Mouse (Mus musculus) left cerebral cortex, postnatal 25 days (tissue): ENCODE measurements around the gene Gm8237. TPM values are rescaled to one million over a fixed set of nuclear protein-coding genes. Genes with fewer than 3 reads are reported as not detected.
A peak's percentile ranks its signal among the peaks of the same experiment; 100 is the strongest.
"Not testable (repeated sequence)": the region's sequence is repeated elsewhere in the genome, so short reads cannot be mapped to it uniquely, and the experiment has no call there.

Experiments
- DNase-seq, 2 experiments: peaks; one replicate each; pipeline ENCODE4 v3.0.0; 2022; ENCODE audit warnings: low spot score in 2 of 2, mixed read lengths in 1 of 2
- intact Hi-C: fragments of 180-260 bp; cut with DNase I; formaldehyde crosslinking; loops from one replicate; pipeline ENCODE4 v1.15.1; 2025
- total RNA-seq, 2 experiments: library from RNA; stranded (reverse); gene quantifications; 2 replicates each; pipeline ENCODE4 v1.2.3; 2021

Gene Gm8237
- under 1 TPM; 0.78 to 0.96 TPM for total RNA-seq

DNA sequence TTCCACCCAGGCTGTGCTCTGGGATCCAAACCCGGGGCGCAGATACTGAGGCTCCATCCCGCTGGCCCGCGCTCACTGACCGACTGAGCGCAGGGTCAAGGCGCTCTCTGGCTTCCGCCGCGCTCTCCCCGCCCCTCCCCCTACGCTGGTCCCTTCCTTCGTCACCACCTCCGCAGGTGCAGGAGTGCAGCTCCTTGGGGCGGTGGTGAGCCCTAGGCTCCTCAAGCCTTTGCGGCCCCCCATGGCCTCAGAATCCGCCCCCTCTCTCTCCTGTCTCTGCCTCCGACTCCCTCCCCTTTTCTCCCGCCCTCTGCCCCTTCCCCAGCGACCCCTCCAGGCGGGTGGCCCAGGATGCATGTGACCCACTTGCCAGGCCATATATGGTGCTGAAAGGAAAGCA is at the start of gene Gm8237:
Gene Gm8237 (minus strand): TSS at position 142 of the 400 bp plus-strand sequence.
- DNase-seq, intact Hi-C loops: not testable (repeated sequence)

DNA sequence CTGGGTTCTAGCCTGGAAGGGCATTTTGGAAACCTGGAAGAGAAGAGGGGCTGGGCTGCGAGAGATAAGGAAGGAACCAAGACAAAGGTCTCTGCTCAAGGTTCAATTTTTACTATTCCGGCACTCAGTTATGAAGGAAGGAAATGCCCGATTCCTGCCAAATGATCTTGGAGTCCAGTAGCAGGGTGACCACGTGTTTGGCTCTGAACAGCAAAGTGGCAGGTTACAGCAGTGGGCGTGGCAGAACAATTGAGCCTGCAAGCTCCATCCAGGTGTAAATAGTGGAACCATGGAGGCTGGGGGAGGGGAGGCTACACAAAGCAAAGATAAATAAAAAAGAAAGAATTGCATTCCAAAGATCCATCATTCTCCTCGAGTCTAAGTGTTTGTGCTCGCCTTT is 43.1 kb upstream of the Gm8237 start:
- intact Hi-C loops, DNase-seq: not testable (repeated sequence)

DNA sequence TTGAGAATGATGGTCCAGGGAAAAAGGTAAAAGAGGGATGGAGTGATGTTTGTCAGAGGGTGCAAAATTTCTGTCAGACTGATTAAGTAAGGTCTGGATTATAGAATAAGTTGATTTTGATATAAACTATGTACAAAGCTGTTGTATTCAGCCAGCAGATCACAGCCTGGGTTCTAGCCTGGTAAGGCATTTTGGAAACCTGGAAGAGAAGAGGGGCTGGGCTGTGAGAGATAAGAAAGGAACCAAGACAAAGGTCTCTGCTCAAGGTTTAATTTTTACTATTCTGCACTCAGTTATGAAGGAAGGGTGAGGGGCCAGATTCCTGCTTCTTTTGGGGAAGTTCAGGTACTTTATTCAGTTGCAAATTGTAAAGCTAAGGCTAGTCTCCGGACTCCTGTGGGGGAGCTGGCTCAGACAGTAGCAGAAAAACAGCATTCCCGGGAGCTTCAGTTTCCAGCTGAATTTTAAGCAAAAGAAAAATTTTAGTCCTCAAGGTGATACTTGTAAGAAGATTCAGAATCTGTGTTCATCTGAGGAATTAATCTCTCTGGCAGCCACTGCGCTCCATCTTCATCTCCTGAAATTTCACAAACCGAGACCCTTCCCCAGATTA is 38.3 kb upstream of the Gm8237 start:
- DNase-seq, intact Hi-C loops: not testable (repeated sequence)

DNA sequence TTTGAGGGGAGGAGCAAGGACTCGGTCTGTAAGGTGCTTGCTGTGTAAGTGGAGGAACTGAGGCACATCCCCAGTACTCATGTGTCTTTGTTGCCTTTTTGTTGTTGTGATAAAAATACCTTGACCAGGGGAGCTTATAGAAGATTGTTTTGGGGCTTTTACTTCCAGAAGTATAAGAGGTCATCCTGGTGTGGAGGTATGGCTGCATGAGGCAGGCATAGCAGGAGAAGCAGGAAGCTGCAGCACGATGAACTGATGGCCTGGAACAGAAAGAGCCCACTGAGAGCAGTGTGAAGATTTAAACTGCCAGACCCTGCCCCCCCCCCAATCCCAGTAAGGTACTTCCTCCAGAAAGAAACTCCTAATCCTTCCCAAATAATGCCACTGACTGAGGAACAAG is 33.5 kb upstream of the Gm8237 start:
- peak in 1 of 2 experiments; percentile 1 for DNase-seq
- intact Hi-C loops: not testable (repeated sequence)

DNA sequence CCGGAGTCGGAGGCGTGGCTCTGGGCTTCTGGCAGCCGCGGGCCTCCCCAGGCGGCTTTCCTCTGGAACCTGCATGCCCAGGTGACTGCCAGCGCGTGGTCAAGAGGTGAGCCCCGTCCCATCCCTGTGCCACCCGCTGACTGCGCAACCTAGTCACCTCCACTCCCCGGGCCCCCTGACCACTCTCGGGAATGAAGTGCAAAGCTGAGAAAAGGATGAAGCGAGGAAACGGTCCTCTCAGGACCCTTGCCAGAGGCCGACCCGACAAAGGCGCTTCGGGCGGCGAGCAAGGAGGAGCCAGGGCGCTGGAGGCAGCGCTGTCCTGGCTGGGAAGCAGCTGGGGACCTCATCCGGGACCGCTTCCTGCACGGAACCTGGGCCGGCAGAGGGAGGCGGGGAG is 391 bp downstream of the Gm8237 start:
- intact Hi-C loops: not testable (repeated sequence)
- peak in 1 of 2 experiments; percentile 1 for DNase-seq

DNA sequence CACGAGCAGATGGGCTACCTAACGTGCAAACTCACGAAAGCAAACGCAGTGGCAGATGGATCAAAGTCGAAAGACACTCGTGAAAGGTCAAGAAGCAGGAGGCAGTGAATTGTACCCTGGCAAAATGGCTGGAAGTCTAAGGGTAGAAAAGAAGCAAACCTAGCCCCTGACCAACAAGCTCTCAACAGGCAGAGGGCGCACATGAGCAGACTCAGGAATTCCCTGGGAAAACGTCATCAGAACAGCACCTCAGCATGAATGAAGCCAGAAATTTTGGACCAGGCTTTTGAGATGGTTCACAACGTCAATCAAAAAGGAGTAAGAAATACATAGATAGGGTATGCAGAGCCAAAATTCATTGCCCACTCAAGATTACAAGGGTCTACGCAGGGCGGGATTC is 1.0 kb downstream of the Gm8237 start:
- intact Hi-C loops: not testable (repeated sequence)
- DNase-seq: peak; percentile 24 to 56

DNA sequence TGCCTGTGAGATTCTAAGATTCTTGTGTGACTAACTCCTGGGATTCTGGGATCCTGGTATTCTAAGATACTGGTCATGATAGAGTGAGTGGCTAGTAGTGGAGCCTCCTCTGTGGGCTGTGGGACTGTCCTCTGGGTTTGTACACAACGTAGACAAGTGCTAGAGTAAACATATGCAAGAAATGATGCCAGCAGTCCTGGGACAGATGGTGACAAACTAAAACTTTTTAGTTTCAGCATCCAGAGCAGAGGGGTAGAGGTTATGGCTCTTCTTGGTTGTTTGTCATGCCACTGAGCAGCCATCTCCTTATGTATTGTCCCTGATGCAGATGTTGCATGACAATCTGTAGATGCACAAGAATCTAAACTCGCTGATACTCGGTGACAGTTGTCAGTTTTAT is 24.3 kb downstream of the Gm8237 start:
- intact Hi-C loops, DNase-seq: not testable (repeated sequence)

DNA sequence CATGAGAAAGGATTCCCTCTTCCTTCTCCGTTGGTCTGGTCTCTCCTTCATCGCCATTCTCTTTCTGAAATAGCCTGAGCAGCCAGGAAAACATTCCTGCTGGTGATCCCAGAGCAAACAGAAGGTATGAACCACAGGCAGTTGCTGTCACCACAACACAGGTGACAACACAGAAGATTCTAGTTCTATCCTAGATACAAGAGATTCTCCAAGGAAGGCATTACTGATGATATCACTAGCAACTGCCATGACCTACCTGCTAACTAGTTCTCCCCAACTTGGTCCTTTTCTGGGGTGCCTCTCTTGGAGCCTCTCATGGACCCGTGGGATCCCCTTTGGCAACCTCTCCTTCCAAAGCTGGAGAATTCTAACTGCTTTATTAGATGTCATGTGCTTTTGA is 50.0 kb downstream of the Gm8237 start, which contains the start of gene Gm3424:
Gene Gm3424 (minus strand): TSS at position 101 of the 400 bp plus-strand sequence.
- intact Hi-C loops, DNase-seq: not testable (repeated sequence)

DNA sequence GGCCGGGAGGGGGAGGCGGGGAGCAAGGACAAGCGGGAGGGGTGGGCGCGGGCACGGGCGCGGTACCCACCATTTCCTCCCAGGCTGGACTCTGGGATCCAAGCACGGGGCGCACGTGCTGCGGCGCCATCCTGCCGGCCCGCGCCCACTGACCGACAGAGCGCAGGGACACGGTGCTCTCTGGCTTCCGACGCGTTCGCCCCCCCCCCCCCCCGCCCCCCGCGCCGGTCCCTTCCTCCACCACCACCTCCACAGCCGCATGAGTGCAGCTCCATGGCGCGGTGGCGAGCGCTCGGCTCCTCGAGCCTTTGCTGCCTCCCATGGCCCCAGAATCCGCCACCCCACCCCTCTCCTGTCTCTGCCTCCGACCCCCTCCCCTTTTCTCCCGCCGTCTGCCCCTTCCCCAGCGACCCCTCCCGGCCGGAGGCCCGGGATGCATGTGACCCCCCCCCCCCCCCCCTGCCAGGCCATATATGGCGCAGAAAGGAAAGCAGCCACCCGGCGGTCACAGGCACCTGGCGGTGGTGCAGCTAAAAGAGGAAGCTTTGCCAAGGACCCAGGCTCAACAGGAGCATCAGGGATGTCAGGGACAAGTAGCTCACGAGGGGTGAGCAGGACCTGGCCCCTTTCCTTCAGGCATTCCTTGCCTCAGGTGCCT is 67.4 kb downstream of the Gm8237 start:
- DNase-seq, intact Hi-C loops: not testable (repeated sequence)

Other genes starting within 250 kb of the Gm8237 start
- not detected for gene Gm8265, start 247.4 kb downstream of the Gm8237 start, total RNA-seq
- gene Gm9603, start 192.9 kb downstream of the Gm8237 start, total RNA-seq: not detected
- under 1 TPM; 0.53 to 0.85 TPM for gene Gm3373, start 138.8 kb downstream of the Gm8237 start, total RNA-seq
- 1 to 10 TPM; 2.2 to 2.8 TPM for gene Gm3383, start 72.4 kb downstream of the Gm8237 start, total RNA-seq
- gene Gm3424, start 50.1 kb downstream of the Gm8237 start, total RNA-seq: not detected
- under 1 TPM; 0.41 to 0.76 TPM for gene Gm3248, start 81.4 kb upstream of the Gm8237 start, total RNA-seq
- not detected for gene Gm3453, start 98.8 kb upstream of the Gm8237 start, total RNA-seq
- not detected for gene Gm6337, start 177.9 kb upstream of the Gm8237 start, total RNA-seq
- gene Gm8206, start 213.6 kb upstream of the Gm8237 start, total RNA-seq: not detected
- gene Gm3468, start 228.3 kb upstream of the Gm8237 start, total RNA-seq: 1 to 10 TPM; 1.1 to 1.2 TPM
- gene Gm3476, start 245.4 kb upstream of the Gm8237 start, total RNA-seq: not detected